Mouse (Mus musculus) C2C12 (cell line): Measurements from ENCODE around the gene Olfr968. TPM values are rescaled to one million over a fixed set of nuclear protein-coding genes. Genes with fewer than 3 reads are reported as not detected.

Source experiments
- H3K27me3 ChIP-seq: one replicate; pipeline ENCODE4 v1.6.1; 2011; ENCODE audit not compliant: control insufficient read depth, insufficient read depth, insufficient read length
- H3K36me3 ChIP-seq: one replicate; pipeline ENCODE4 v1.6.1; 2011; ENCODE audit not compliant: control insufficient read depth, insufficient read depth
- H3K4me3 ChIP-seq: one replicate; pipeline ENCODE4 v1.5.1; 2011; ENCODE audit warnings: mild to moderate bottlenecking, control low read depth; ENCODE audit not compliant: poor library complexity, insufficient read depth, severe bottlenecking
- H3K79me2 ChIP-seq: one replicate; pipeline ENCODE4 v1.6.1; 2011; ENCODE audit not compliant: control insufficient read depth, insufficient read depth
- H3K79me3 ChIP-seq: one replicate; pipeline ENCODE4 v1.6.1; 2011; ENCODE audit warnings: low read depth, control low read depth
- H3ac ChIP-seq: one replicate; pipeline ENCODE3; 2011; ENCODE audit warnings: low read depth; ENCODE audit not compliant: control insufficient read depth, insufficient read length
- CTCF ChIP-seq: IDR thresholded peaks from one replicate; pipeline ENCODE4 v1.5.1; 2011; ENCODE audit not compliant: control insufficient read depth, insufficient read depth, insufficient read length
- FOSL1 ChIP-seq: IDR thresholded peaks from one replicate; pipeline ENCODE4 v1.8.0; 2011; ENCODE audit warnings: mild to moderate bottlenecking, low read length; ENCODE audit not compliant: poor library complexity, insufficient read depth, severe bottlenecking
- polyA plus RNA-seq: library from polyadenylated mRNA; unstranded; fragments of >200 nt; fragmentation: generic; extraction: Trizol; gene quantifications from one replicate; pipeline ENCODE4 v1.2.1, GENCODE M21; 2012; ENCODE audit warnings: missing spikeins

Olfr968 gene
- polyA plus RNA-seq, 1 experiment, result not detected

GRCm38 (mm10) chr9:39730678-39731077 is 52.4 kb downstream of the Olfr968 start, which contains the start of gene Olfr150:
Gene Olfr150 (plus strand): TSS chr9:39730978.
- Histone ChIP-seq H3ac (no peak within 1 kb of the TSS), H3K79me2 (no peaks in the 10 kb centered on the region), H3K27me3 (no peaks in the 10 kb centered on the region), H3K4me3 (no peak within 1 kb of the TSS), H3K79me3 (no peaks in the 10 kb centered on the region), H3K36me3 (no peaks in the 10 kb centered on the region)
- TF ChIP-seq FOSL1, result no peak
- TF ChIP-seq CTCF, result no peak

Other genes starting within 250 kb of the Olfr968 start
- gene Olfr958, start 229.2 kb downstream of the Olfr968 start, polyA plus RNA-seq, result not detected
- gene Olfr959, start 207.7 kb downstream of the Olfr968 start, polyA plus RNA-seq, result not detected
- gene AW551984, start 178.8 kb downstream of the Olfr968 start, polyA plus RNA-seq, result not detected
- gene Olfr148, start 172.6 kb downstream of the Olfr968 start, polyA plus RNA-seq, result not detected
- gene Olfr960, start 161.9 kb downstream of the Olfr968 start, polyA plus RNA-seq, result not detected
- not detected for gene Olfr961, start 138.2 kb downstream of the Olfr968 start, polyA plus RNA-seq
- not detected for gene Olfr963, start 116.0 kb downstream of the Olfr968 start, polyA plus RNA-seq
- gene Olfr149, start 76.1 kb downstream of the Olfr968 start, polyA plus RNA-seq, result 0.04 TPM
- gene Olfr965, start 71.9 kb downstream of the Olfr968 start, polyA plus RNA-seq, result not detected
- not detected for gene Olfr150, start 52.3 kb downstream of the Olfr968 start, polyA plus RNA-seq
- gene Olfr967, start 37.0 kb downstream of the Olfr968 start, polyA plus RNA-seq, result not detected
- gene Olfr969, start 7.7 kb upstream of the Olfr968 start, polyA plus RNA-seq, result not detected
- not detected for gene Olfr970, start 25.6 kb upstream of the Olfr968 start, polyA plus RNA-seq
- not detected for gene Olfr971, start 53.6 kb upstream of the Olfr968 start, polyA plus RNA-seq
- gene Olfr972, start 83.2 kb upstream of the Olfr968 start, polyA plus RNA-seq, result not detected
- gene Olfr229, start 124.1 kb upstream of the Olfr968 start, polyA plus RNA-seq, result not detected
- gene Olfr974, start 154.2 kb upstream of the Olfr968 start, polyA plus RNA-seq, result not detected
- gene Olfr975, start 168.8 kb upstream of the Olfr968 start, polyA plus RNA-seq, result not detected
- not detected for gene Olfr976, start 177.9 kb upstream of the Olfr968 start, polyA plus RNA-seq
- gene Olfr978, start 208.9 kb upstream of the Olfr968 start, polyA plus RNA-seq, result not detected
- not detected for gene Olfr979, start 220.2 kb upstream of the Olfr968 start, polyA plus RNA-seq
- not detected for gene Olfr980, start 226.3 kb upstream of the Olfr968 start, polyA plus RNA-seq
- not detected for gene Olfr981, start 238.2 kb upstream of the Olfr968 start, polyA plus RNA-seq